In genomic region chr1:51596935-51597820, GRCm38 (mm10) we compare ENCODE assay signal across 8 mouse cellular contexts.
DNase-seq lines count a peak whose midpoint lies in the region; ATAC-seq lines count a peak whose summit lies in the region.

No protein-coding gene starts in this region.

- ATAC-seq in hindbrain, embryonic 11.5 days (ENCODE audit: low FRiP score), result peak; percentile 86; the same call in 1 of the 2 replicates
- peak; percentile 97 for ATAC-seq in lung, embryonic 16.5 days (ENCODE audit: low read depth)

- H3K27ac ChIP-seq in hindbrain, embryonic 11.5 days (ENCODE audit: low read depth, low read length), result no peak overlapping the region
- no peak overlapping the region for H3K27ac ChIP-seq in lung, embryonic 16.5 days (ENCODE audit: low read length)

- no peak overlapping the region for H3K4me2 ChIP-seq in hindbrain, embryonic 11.5 days (replicated peaks; ENCODE audit: low read depth, low read length)
- H3K4me2 ChIP-seq in lung, embryonic 16.5 days (ENCODE audit: low read depth, low read length), result peak overlapping the region; percentile 46

- 56% methylated on average over 18 of the region's 18 CpGs for WGBS in hindbrain, embryonic 11.5 days
- WGBS in lung, embryonic 16.5 days, result 15% methylated on average over 18 of the region's 18 CpGs

- H3K36me3 ChIP-seq in hindbrain, embryonic 11.5 days (ENCODE audit: control insufficient read depth, insufficient read depth, low read length), result no peaks in the 10 kb centered on the region
- no peaks in the 10 kb centered on the region for H3K36me3 ChIP-seq in lung, embryonic 16.5 days (ENCODE audit: control insufficient read depth, insufficient read depth, low read length)

- H3K4me3 ChIP-seq in hindbrain, embryonic 11.5 days (ENCODE audit: low read depth, low read length), result no peak overlapping the region
- H3K4me3 ChIP-seq in lung, embryonic 16.5 days (ENCODE audit: low read length), result peak overlapping the region; percentile 5

- no peaks in the 10 kb centered on the region for H3K9me3 ChIP-seq in hindbrain, embryonic 11.5 days (ENCODE audit: control insufficient read depth, low read length)
- no peaks in the 10 kb centered on the region for H3K9me3 ChIP-seq in lung, embryonic 16.5 days (ENCODE audit: control insufficient read depth, low read length)

- DNase-seq in MN1 (ENCODE audit: low spot score), result peak; percentile 87
- DNase-seq in cerebellum, adult 9-10 months, result peak; percentile 93
- peak; percentile 68 to 97 for DNase-seq in frontal cortex, adult 2 months (ENCODE audit: extremely low spot score in 1 of 2, low spot score in 1 of 2)
- DNase-seq in hindbrain, embryonic 11.5 days (ENCODE audit: low spot score), result peak; percentile 88
- DNase-seq in layer of hippocampus, adult 9-11 months, result peak; percentile 84
- DNase-seq in ovary, postnatal 14 days (ENCODE audit: low spot score), result peak; percentile 81
- DNase-seq in thymus, postnatal 10 days (ENCODE audit: low spot score in 2 of 2), result peak; percentile 80 to 95

- H3K9ac ChIP-seq in hindbrain, embryonic 11.5 days (ENCODE audit: low read depth, low read length), result no peak overlapping the region
- peak overlapping the region; percentile 48 for H3K9ac ChIP-seq in lung, embryonic 16.5 days (ENCODE audit: low read length)

- H3K27me3 ChIP-seq in hindbrain, embryonic 11.5 days (ENCODE audit: control insufficient read depth, insufficient read depth, low read length), result no peaks in the 10 kb centered on the region
- no peaks in the 10 kb centered on the region for H3K27me3 ChIP-seq in lung, embryonic 16.5 days (ENCODE audit: control insufficient read depth, insufficient read depth, low read depth, low read length)

- H3K4me1 ChIP-seq in hindbrain, embryonic 11.5 days (replicated peaks; ENCODE audit: control insufficient read depth, insufficient read depth, low read length), result no peaks in the 10 kb centered on the region
- H3K4me1 ChIP-seq in lung, embryonic 16.5 days (replicated peaks; ENCODE audit: control insufficient read depth, insufficient read depth, low read length), result no peaks in the 10 kb centered on the region; the same call in 1 of the 2 replicates
